Mouse (Mus musculus): Measurements from ENCODE around the gene Krt42. TPM values are rescaled to one million over a fixed set of nuclear protein-coding genes. Genes with fewer than 3 reads are reported as not detected.

The Krt42 gene
- polyA plus RNA-seq, 1 experiment, result 0.08 TPM

DNA sequence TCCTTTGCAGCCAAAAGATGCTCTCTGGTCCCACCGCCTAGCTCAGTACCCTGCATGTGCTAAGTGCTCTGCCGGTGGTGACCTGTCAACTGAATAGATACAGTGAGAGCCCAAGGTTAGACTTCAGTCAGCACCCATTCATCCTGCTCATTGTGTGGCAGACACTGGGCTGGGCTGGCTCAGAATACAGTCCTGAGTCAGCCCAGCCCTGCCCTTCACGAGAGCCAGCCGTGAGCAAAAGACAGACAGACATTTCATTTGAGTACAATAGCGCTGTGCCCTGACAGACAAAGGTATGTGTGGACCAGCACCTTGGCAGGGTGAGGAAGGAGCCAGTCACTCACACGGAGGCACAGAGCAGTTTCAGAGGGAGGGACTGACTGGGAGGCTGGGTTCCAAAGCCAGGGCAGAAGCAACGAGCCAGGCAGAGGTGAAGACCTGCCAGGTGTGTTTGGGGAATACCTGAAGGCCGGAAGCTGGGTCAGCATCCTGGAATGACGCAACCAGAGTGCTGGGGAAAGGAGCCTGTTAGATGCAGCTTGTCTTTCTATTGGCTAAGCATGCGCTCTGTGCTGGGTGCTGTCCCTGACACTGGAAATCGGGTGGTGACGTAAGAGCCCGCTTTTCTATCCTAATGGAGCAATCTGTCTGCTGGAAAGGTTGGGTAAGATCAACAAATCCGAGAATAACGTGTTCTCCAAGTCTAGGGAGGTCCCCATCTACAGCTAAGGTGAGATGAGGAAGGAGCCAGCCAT lies 8.2 kb upstream of the Krt42 start:
- no peak for DNase-seq (ENCODE audit: low read depth)
- TF ChIP-seq CTCF (IDR thresholded peaks at IDR 0.05; ENCODE audit: borderline replicate concordance, extremely low read depth, insufficient read depth, insufficient read length) (no peak), POLR2A (IDR thresholded peaks at IDR 0.05; ENCODE audit: borderline replicate concordance, extremely low read depth, insufficient read depth, insufficient read length, poor library complexity, severe bottlenecking) (no peak)

DNA sequence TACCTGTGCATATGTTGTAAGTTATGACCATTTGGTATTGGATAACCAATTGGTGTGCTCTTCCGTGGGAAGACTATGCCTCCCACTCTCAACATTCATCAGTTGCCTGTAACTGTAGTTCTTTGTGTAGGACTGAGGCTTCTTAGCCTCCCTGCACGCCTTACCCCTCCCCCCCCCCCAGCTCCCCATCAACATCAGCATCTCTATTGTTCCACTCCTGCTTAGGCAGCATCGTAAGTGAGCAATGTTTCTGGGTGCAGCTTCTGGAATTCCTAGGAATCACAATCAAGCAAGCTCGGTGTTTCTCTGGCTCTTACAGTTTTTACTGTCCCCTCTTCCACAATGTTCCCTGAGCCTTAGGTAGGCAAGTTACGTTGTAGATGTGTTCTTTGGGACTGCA lies 5.8 kb upstream of the Krt42 start:
- TF ChIP-seq POLR2A (IDR thresholded peaks at IDR 0.05; ENCODE audit: borderline replicate concordance, extremely low read depth, insufficient read depth, insufficient read length, poor library complexity, severe bottlenecking), result no peak
- no peak for TF ChIP-seq CTCF (IDR thresholded peaks at IDR 0.05; ENCODE audit: borderline replicate concordance, extremely low read depth, insufficient read depth, insufficient read length)
- DNase-seq (ENCODE audit: low read depth), result peak; percentile 12

DNA sequence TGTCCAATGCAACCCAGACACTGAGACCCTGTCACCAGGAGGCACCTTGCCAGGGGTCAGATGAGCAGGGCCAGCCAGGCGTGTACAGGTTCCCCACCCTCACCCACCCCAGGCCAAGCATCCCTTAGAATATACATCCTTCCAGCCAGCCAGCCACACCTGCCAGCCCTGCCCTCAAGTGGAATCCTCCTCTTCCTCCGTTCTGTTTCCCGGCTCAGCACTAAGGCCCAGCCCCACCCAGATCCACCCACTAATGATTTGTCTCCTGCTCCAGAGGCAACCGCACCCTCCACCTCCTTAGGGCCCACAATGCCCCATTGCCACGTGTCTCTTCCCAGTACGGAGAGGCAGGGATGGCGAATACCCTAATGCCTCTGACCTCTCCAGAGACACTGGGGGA lies 5.0 kb upstream of the Krt42 start:
- TF ChIP-seq CTCF (IDR thresholded peaks at IDR 0.05; ENCODE audit: borderline replicate concordance, extremely low read depth, insufficient read depth, insufficient read length) (no peak), POLR2A (IDR thresholded peaks at IDR 0.05; ENCODE audit: borderline replicate concordance, extremely low read depth, insufficient read depth, insufficient read length, poor library complexity, severe bottlenecking) (no peak)
- DNase-seq (ENCODE audit: low read depth), result no peak

- DNase-seq (ENCODE audit: low read depth), result no peak
- TF ChIP-seq CTCF (IDR thresholded peaks at IDR 0.05; ENCODE audit: borderline replicate concordance, extremely low read depth, insufficient read depth, insufficient read length), result no peak
- TF ChIP-seq POLR2A (IDR thresholded peaks at IDR 0.05; ENCODE audit: borderline replicate concordance, extremely low read depth, insufficient read depth, insufficient read length, poor library complexity, severe bottlenecking), result no peak
These were observed 2.2 kb upstream of the Krt42 start for GRCm38 (mm10) chr11:100271878-100272277.

GRCm38 (mm10) chr11:100262058-100262980 lies 7.4 kb downstream of the Krt42 start:
- TF ChIP-seq CTCF (IDR thresholded peaks at IDR 0.05; ENCODE audit: borderline replicate concordance, extremely low read depth, insufficient read depth, insufficient read length) (no peak), POLR2A (IDR thresholded peaks at IDR 0.05; ENCODE audit: borderline replicate concordance, extremely low read depth, insufficient read depth, insufficient read length, poor library complexity, severe bottlenecking) (no peak)
- DNase-seq (ENCODE audit: low read depth), result no peak

GRCm38 (mm10) chr11:100261235-100261605 lies 8.5 kb downstream of the Krt42 start:
- no peak for DNase-seq (ENCODE audit: low read depth)
- TF ChIP-seq CTCF (IDR thresholded peaks at IDR 0.05; ENCODE audit: borderline replicate concordance, extremely low read depth, insufficient read depth, insufficient read length) (no peak), POLR2A (IDR thresholded peaks at IDR 0.05; ENCODE audit: borderline replicate concordance, extremely low read depth, insufficient read depth, insufficient read length, poor library complexity, severe bottlenecking) (no peak)

GRCm38 (mm10) chr11:100260514-100261234 lies 9.0 kb downstream of the Krt42 start, which contains the start of gene Krt17:
Gene Krt17, minus strand, starts transcription at chr11:100261029.
- DNase-seq (ENCODE audit: low read depth), result peak; percentile 51
- TF ChIP-seq POLR2A (IDR thresholded peaks at IDR 0.05; ENCODE audit: borderline replicate concordance, extremely low read depth, insufficient read depth, insufficient read length, poor library complexity, severe bottlenecking), result no peak
- no peak for TF ChIP-seq CTCF (IDR thresholded peaks at IDR 0.05; ENCODE audit: borderline replicate concordance, extremely low read depth, insufficient read depth, insufficient read length)

GRCm38 (mm10) chr11:100259079-100259478 lies 10.6 kb downstream of the Krt42 start:
- no peak for DNase-seq (ENCODE audit: low read depth)
- no peak for TF ChIP-seq CTCF (IDR thresholded peaks at IDR 0.05; ENCODE audit: borderline replicate concordance, extremely low read depth, insufficient read depth, insufficient read length)
- TF ChIP-seq POLR2A (IDR thresholded peaks at IDR 0.05; ENCODE audit: borderline replicate concordance, extremely low read depth, insufficient read depth, insufficient read length, poor library complexity, severe bottlenecking), result no peak

- TF ChIP-seq CTCF (IDR thresholded peaks at IDR 0.05; ENCODE audit: borderline replicate concordance, extremely low read depth, insufficient read depth, insufficient read length) (no peak), POLR2A (IDR thresholded peaks at IDR 0.05; ENCODE audit: borderline replicate concordance, extremely low read depth, insufficient read depth, insufficient read length, poor library complexity, severe bottlenecking) (no peak)
- no peak for DNase-seq (ENCODE audit: low read depth)
These were observed 11.7 kb downstream of the Krt42 start for GRCm38 (mm10) chr11:100257967-100258366.

GRCm38 (mm10) chr11:100255514-100255913 lies 14.2 kb downstream of the Krt42 start:
- TF ChIP-seq POLR2A (IDR thresholded peaks at IDR 0.05; ENCODE audit: borderline replicate concordance, extremely low read depth, insufficient read depth, insufficient read length, poor library complexity, severe bottlenecking), result no peak
- DNase-seq (ENCODE audit: low read depth), result no peak

All from brain, embryonic 14.5 days (tissue).